Mouse (Mus musculus): ENCODE measurements around the gene Rab19. TPM values are rescaled to one million over a fixed set of nuclear protein-coding genes. Genes with fewer than 3 reads are reported as not detected.
"Not testable (repeated sequence)": the region's sequence is repeated elsewhere in the genome, so short reads cannot be mapped to it uniquely, and the experiment has no call there.

Rab19 gene
- total RNA-seq, 2 experiments from 2014 or later = not detected

DNA sequence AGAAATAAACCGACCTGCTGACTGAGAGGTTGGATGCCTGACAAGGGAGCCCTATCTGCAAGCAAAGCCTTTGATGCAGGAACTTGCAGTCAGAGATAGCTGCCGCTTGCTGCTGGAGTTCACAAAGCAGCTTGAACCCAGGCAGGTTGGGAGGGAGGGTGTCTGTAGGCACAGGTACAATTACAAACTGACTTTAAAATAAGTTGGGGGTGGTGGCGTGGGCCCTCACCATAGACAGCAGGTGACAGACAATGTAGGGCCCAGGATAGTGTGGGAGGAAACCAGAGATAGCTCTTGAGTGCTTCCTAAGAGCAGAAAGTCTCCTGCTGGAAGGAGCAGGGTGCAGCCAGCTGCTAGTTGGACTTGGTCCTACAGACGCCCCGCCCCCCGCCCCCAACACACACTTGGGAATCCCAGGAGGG is 42.2 kb downstream of the Rab19 start:
- DNase-seq (ENCODE audit: extremely low spot score in 1 of 2, low spot score in 2 of 2) = no peak
- intact Hi-C loops (cut with DNase I) = no loop called here

DNA sequence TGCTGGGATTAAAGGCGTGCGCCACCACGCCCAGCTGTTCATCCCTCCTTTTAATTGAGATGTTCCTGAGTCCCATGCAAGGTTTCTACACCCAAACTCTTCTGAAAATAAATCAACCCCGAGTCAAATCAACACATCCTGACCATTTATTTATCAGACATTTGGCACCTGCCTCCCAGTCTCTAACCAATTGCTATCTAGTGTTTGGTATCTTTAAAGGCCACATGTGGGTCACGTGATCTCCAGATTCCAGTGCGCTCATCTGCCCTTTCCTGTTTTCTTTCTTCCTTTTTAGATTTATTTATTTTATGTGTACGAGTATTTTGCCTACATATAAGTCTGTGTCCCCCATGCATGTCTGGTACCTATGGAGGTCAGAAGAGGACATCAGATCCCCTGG is 42.7 kb downstream of the Rab19 start:
- intact Hi-C loops (cut with DNase I) = no loop called here
- no peak for DNase-seq (ENCODE audit: extremely low spot score in 1 of 2, low spot score in 2 of 2)

DNA sequence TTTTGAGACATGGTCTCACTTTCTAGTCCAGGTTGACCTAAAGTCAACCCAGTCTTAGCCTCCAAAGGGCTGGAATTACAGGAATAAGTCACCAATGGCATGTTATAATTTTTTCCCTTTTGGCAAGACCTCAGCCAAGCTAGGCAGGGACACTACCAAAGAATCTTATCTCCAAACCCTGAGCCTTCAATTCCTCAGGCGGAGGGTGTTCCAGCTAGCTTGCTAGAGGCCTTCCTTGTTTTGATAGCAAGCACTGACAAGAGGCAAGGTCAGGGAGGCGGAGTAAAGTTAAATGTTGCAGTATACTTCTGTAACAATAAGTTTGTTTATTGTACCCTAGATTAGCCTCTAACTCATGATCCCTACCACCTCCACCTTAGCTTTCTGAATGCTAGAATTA is 44.2 kb downstream of the Rab19 start:
- intact Hi-C loops (cut with DNase I) = no loop called here
- DNase-seq (ENCODE audit: extremely low spot score in 1 of 2, low spot score in 2 of 2) = no peak

DNA sequence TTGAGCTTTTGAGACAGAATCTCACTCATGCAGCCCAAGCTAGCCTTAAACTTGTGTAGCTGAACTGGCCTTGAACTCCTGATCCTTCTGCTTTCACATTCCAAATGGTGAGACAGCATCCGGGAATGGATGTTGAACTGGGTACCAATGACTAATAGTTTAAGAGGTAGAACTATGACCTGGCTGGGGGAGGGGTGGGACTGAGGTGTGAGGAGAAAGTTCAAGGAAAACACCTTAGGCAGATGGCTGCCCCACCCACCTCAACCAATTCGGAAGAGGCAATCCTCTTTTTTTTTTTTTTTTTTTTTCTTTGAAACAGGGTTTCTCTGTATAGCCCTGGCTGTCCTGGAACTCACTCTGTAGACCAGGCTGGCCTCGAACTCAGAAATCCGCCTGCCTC is 45.8 kb downstream of the Rab19 start:
- intact Hi-C loops (cut with DNase I) = no loop called here
- DNase-seq (ENCODE audit: extremely low spot score in 1 of 2, low spot score in 2 of 2) = no peak

DNA sequence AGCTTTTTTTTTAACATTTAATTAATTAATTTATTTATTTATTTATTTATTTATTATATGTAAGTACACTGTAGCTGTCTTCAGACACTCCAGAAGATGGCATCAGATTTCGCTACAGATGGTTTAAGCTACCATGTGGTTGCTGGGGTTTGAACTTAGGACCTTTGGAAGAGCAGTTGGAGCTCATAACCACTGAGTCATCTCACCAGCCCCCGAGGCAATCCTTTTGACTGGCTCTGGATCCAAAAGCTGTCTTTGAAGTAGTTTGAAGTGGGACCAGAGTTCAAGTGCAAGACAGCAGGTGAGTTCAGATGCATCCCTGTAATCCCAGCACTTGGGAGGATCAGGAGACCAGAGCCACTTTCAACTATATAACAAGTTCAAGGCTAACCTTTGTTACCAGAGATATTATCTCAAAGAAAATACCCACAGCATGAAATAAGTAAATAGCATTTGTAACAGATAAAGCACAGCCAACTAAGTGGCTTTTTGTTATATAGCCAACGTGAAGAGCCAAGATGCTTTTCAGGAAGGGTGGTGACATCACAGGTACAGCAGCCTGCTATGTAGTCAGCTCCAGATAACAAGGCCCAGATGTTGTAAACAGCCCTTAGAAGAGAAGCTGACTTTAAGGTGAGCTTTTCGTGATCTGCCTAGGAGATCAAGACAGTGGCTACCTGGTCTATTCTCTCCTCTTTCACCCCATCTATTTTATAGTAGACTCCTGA is 46.5 kb downstream of the Rab19 start:
- no peak for DNase-seq (ENCODE audit: extremely low spot score in 1 of 2, low spot score in 2 of 2)
- intact Hi-C loops (cut with DNase I) = no loop called here

DNA sequence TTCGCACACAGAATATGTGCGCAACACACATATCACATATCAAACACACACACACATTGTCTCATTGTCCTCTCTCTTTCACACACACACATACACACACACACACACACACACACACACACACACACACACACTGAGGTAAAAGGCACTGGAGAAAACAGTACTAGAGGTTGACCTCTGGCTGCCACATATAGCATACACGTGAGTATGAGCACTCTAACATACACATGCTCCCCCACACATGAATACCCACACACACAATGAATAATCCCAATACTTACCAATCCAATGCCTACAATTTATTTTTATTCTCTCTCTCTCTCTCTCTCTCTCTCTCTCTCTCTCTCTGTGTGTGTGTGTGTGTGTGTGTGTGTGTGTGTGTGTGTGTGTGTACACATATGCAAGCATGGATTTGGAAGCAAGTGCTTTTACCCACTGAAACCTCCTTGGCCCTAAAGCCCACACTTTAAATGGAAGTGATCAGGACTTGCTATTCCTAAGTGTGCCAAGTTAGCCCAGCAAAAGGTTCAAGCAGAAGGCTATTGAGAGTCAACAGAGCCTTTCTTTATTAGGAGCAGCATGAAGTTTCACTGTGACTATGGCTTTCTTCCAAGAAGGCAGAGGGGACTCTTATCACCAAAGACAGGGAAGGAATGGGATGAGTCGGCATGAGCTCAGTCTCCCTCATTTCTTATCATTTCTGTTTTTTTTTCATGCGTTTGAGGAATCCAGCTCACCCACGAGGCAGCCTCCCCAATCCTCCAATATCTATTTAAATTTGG is 48.2 kb downstream of the Rab19 start:
- DNase-seq (ENCODE audit: extremely low spot score in 1 of 2, low spot score in 2 of 2) = no peak
- intact Hi-C loops (cut with DNase I) = no loop called here

DNA sequence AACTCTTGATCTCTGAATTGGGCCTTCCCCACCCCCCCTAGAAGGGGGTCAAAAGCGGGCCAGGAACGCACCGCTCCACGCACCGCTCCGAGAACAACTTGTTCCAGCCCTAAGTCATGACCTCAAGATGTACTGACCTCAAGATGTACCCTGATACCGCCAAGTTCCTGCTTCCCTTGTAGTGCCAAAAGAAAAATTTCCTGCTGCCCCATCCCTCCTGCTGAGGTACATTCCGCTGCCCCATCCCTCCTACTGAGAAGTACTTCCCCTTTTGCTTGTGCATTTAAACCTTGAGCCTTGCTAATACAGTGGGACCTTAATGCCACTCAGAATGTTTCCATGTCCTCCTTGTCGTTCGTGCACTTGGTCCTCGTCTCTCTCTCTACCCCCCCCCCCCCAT is 49.7 kb downstream of the Rab19 start:
- intact Hi-C loops (cut with DNase I) = no loop called here
- DNase-seq (ENCODE audit: extremely low spot score in 1 of 2, low spot score in 2 of 2) = no peak

DNA sequence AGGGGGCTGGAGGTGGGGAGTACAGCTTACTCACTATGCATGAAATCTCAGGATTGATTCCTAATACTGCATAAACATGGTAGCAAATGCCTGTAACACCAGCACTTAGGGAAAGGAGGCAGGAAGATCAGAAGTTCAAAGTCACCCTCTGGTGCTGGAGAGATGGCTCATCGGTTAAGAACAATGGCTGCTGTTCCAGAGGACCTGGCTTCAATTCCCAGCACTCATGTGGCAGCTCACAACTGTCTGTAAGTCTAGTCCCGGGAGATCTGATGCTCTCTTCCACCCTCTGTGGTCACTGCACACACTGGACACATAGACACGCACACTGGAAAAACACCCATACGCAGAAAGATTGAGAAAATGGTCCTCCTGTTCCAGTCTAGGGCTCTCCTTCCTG is 52.2 kb downstream of the Rab19 start:
- no peak for DNase-seq (ENCODE audit: extremely low spot score in 1 of 2, low spot score in 2 of 2)
- intact Hi-C loops (cut with DNase I) = no loop called here

DNA sequence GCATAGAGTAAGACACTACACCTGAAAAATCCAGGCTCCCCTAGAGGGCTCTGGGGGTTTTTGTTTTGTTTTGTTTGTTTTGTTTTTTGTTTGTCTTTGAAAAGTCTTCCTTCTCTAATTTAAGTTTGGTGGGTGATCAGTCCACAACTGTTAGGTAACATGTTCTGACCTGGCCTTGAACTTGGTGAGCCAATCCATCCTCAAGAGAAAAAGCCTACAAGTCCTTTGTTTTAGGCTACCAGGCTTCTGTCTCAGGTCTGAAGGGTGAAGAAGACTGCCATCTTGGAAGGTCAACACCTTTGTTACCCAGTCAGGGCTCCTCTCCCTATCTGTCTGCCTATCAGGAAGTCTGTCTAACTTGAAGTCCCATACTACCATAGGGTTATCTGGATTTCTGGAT is 52.7 kb downstream of the Rab19 start:
- intact Hi-C loops (cut with DNase I) = no loop called here
- DNase-seq (ENCODE audit: extremely low spot score in 1 of 2, low spot score in 2 of 2) = no peak

DNA sequence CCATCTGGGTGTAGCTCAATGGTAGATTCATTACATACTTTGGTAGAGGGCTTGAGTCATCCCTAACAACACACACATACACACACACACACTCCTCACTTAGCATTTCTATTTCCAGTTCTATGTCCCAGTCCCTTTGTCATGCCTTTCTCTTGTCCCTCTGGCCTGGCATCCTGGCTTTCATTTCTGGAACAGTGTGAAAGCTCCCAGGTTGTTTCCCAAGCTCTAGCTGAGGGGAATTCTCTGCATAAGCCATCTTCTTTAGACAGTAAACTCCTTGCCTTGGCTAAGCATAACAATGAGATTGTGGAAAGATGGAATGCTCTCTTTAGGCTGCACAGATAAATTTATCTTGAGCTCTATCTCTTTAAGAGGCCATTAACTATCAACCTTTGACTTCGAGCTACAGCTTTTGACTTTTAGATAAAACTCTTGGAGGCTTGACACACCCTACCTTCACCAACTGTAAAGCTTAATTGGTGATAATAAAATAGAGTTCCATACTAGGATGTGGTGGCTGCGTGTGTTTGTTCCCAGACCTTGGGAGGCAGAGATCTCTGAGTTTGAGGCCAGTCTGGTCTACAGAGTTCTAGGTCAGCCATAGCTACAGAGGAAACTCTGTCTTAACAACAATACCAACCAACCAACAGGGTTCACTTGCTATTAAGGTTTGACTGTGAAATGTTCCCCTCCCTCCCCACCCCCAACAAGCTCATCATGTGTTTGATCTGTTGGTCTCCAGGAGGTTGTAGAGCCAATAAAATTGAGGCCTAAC is 53.3 kb downstream of the Rab19 start:
- intact Hi-C loops (cut with DNase I) = no loop called here
- DNase-seq (ENCODE audit: extremely low spot score in 1 of 2, low spot score in 2 of 2) = no peak

DNA sequence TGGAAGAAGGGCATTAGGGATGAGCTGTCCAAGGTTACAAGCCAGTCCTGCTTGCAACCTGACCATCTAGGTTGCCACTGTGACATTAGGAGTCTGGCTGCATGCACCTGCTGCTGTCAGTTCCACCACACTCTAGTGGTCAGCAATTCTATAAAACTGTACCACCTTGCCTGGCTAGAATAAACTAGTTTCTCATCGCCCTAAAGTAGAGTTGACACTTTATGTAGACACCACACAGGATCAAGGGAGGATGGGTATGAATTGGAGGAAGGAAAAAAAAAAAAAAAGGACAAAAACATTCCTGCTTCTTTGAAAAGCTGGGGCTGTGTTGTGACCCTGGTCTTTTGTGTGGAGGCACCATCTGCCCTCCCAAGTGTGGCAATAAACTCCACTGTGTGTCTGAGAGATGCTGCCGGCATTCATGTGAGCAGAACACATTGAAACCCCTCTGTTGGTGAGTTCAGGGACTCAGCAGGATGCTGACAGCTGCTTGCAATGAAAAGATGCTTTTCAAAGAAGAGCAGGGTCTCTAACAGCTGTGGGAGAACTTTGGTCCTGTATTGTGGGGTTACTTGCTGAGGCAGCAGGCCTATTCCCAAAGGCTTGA is 54.0 kb downstream of the Rab19 start:
- DNase-seq (ENCODE audit: extremely low spot score in 1 of 2, low spot score in 2 of 2) = no peak
- intact Hi-C loops (cut with DNase I) = no loop called here

DNA sequence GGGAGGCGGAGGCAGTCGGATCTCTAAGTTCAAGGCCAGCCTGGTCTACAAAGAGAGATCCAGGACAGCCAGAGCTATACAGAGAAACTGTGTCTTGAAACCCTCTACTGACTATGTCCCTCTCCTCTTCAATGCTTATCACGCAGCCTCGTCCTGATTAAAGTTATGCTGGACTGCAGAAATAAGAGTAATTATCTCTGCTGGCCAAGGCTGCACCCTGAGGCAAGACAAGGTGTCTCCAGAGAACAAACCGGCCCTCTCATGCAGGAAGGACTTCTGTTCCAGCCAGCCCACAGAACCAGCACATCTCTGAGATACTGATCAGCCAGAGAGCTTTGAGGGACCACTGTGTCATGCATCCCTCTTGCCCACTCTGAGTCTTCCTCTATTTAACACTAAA is 54.9 kb downstream of the Rab19 start:
- intact Hi-C loops (cut with DNase I) = no loop called here
- DNase-seq (ENCODE audit: extremely low spot score in 1 of 2, low spot score in 2 of 2) = no peak

DNA sequence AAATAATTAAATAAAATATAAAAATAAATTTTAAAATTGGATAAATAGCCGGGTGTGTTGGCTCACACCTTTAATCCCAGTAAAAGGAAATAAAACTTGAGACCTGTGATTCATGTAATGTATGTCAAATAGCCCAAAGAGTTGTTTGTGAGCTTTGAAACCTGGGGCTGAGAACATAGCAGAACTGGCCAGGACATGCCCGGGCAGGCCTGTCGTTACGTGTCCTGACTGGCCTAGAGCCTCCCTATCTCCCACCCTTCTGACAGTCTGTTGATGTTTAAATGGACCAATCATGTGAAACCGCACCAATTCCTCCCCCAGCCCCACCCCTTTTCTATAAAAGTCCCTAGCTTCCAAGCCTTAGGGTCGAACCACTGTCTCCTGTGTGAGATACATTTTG is 56.5 kb downstream of the Rab19 start:
- DNase-seq (ENCODE audit: extremely low spot score in 1 of 2, low spot score in 2 of 2); intact Hi-C loops (cut with DNase I): not testable (repeated sequence)

Other genes starting within 250 kb of the Rab19 start
- 10 to 100 TPM; 13.9 to 14.3 TPM for gene Kdm7a, start 174.4 kb upstream of the Rab19 start, total RNA-seq (2021)
- 10 to 100 TPM; 71.4 to 86.2 TPM for gene Slc37a3, start 3.5 kb upstream of the Rab19 start, total RNA-seq (2021)
- gene Mkrn1, start 39.3 kb downstream of the Rab19 start, total RNA-seq (2021) = 100 to 1,000 TPM; 174 to 180 TPM
- gene Dennd2a, start 176.7 kb downstream of the Rab19 start, total RNA-seq (2021) = 10 to 100 TPM; 19.8 to 21.8 TPM
- 10 to 100 TPM; 24.2 to 29.8 TPM for gene Adck2, start 192.7 kb downstream of the Rab19 start, total RNA-seq (2021)
- gene Gm42420, start 204.6 kb downstream of the Rab19 start, total RNA-seq (2021) = not detected
- gene Ndufb2, start 211.4 kb downstream of the Rab19 start, total RNA-seq (2021) = 100 to 1,000 TPM; 196 to 198 TPM

Measured in left cerebral cortex, postnatal 10 days (tissue).